ENCODE assay signal across 26 mouse cellular contexts in genomic region chr16:67698619-67699018, GRCm38 (mm10).
DNase-seq lines count a peak whose midpoint lies in the region; ATAC-seq and TF ChIP-seq lines count a peak whose summit lies in the region.
"Had no signal": no experiment of that assay in that cellular context is flagged by ENCODE, and none has a peak within 500 bp of the region (broad histone marks: within the 10 kb centered on the region; RNA-seq: fewer than 3 reads in every experiment).

No protein-coding gene starts in this region.

- TF ChIP-seq CTCF in lung, adult 2 months (IDR thresholded peaks at IDR 0.05; ENCODE audit: insufficient read depth, low read length): no peak
- TF ChIP-seq CTCF in lung, postnatal 0 days (IDR thresholded peaks at IDR 0.05): no peak

- H3K9me3 ChIP-seq in lung, embryonic 15.5 days: no peaks in the 10 kb centered on the region
- no peaks in the 10 kb centered on the region for H3K9me3 ChIP-seq in lung, postnatal 0 days (ENCODE audit: low read length)
- H3K9me3 ChIP-seq in kidney, embryonic 14.5 days (ENCODE audit: control insufficient read depth, low read length): no peaks in the 10 kb centered on the region
- H3K9me3 ChIP-seq: embryonic facial prominence, embryonic 10.5 days; embryonic facial prominence, embryonic 12.5 days; forebrain, embryonic 13.5 days; forebrain, embryonic 15.5 days; G1E had no signal

- DNase-seq in lung, adult 2 months: no peak
- DNase-seq in lung, postnatal 0 days (ENCODE audit: low spot score): peak; percentile 32
- DNase-seq in lung, postnatal 10 days: no peak
- DNase-seq in 416B (ENCODE audit: low read depth): peak; percentile 54
- DNase-seq in lung, postnatal 25 days (ENCODE audit: low spot score): peak; percentile 19
- DNase-seq in urinary bladder, adult 18-20 months (ENCODE audit: low spot score in 2 of 2): no peak
- DNase-seq: adrenal gland, adult 8-10 months; adrenal gland, postnatal 14 days; adrenal gland, postnatal 36 days; B cell, adult 2 months; cerebellum, adult 11-12 months; cerebellum, adult 2 months; cerebellum, adult 9-10 months; cerebellum, postnatal 10 days; cerebellum, postnatal 25 days had no signal

- no peak for TF ChIP-seq POLR2A in lung, adult 2 months (IDR thresholded peaks at IDR 0.05; ENCODE audit: borderline replicate concordance, extremely low read depth, low read depth, low read length)

- 0 out of 2 replicates have a peak overlapping the region, but pooled peaks have one; percentile 24 for H3K27ac ChIP-seq in lung, embryonic 15.5 days
- no peak overlapping the region for H3K27ac ChIP-seq in lung, postnatal 0 days (ENCODE audit: low read length)
- no peak overlapping the region for H3K27ac ChIP-seq in kidney, embryonic 14.5 days (ENCODE audit: low read depth, low read length)
- H3K27ac ChIP-seq: embryonic facial prominence, embryonic 10.5 days; embryonic facial prominence, embryonic 12.5 days; forebrain, embryonic 13.5 days; forebrain, embryonic 15.5 days had no signal

- no peak overlapping the region for H3K9ac ChIP-seq in lung, embryonic 15.5 days
- H3K9ac ChIP-seq in lung, postnatal 0 days (replicated peaks; ENCODE audit: low read depth): no peak overlapping the region
- no peak overlapping the region for H3K9ac ChIP-seq in kidney, embryonic 14.5 days (ENCODE audit: low read depth, low read length)
- H3K9ac ChIP-seq: embryonic facial prominence, embryonic 12.5 days; forebrain, embryonic 13.5 days; forebrain, embryonic 15.5 days had no signal

- peak; percentile 75; the same call in 1 of the 2 replicates for ATAC-seq in lung, embryonic 15.5 days (ENCODE audit: borderline replicate concordance, extremely low read depth, low FRiP score, low TSS enrichment)
- ATAC-seq in lung, postnatal 0 days: peak; percentile 65
- no peak for ATAC-seq in kidney, embryonic 14.5 days (ENCODE audit: low FRiP score, low TSS enrichment)
- ATAC-seq: activated CD4-positive, CD25-positive, alpha-beta regulatory T cell, adult 4 months; CD4-positive, CD25-positive, alpha-beta regulatory T cell, adult 4 months; forebrain, embryonic 13.5 days; forebrain, embryonic 15.5 days; Patski had no signal

- H3K4me2 ChIP-seq in lung, embryonic 15.5 days: no peak overlapping the region
- H3K4me2 ChIP-seq in lung, postnatal 0 days (replicated peaks; ENCODE audit: low read depth, low read length): no peak overlapping the region
- H3K4me2 ChIP-seq in kidney, embryonic 14.5 days (replicated peaks; ENCODE audit: low read depth, low read length): no peak overlapping the region
- H3K4me2 ChIP-seq: embryonic facial prominence, embryonic 12.5 days; forebrain, embryonic 13.5 days; forebrain, embryonic 15.5 days had no signal

- 46% methylated on average over 3 of the region's 3 CpGs for WGBS in lung, embryonic 15.5 days
- WGBS in lung, adult 2 months: 37% methylated on average over 3 of the region's 3 CpGs
- WGBS in lung, postnatal 0 days: 33% methylated on average over 3 of the region's 3 CpGs
- WGBS in kidney, embryonic 14.5 days: 66% methylated on average over 3 of the region's 3 CpGs

- no peak overlapping the region for H3K4me3 ChIP-seq in lung, embryonic 15.5 days
- H3K4me3 ChIP-seq in lung, adult 2 months (replicated peaks; ENCODE audit: extremely low read depth, low read depth, low read length): no peak overlapping the region
- H3K4me3 ChIP-seq in lung, postnatal 0 days (ENCODE audit: low read depth, low read length): no peak overlapping the region
- no peak overlapping the region for H3K4me3 ChIP-seq in kidney, embryonic 14.5 days (ENCODE audit: low read length)
- H3K4me3 ChIP-seq: embryonic facial prominence, embryonic 10.5 days; embryonic facial prominence, embryonic 12.5 days; forebrain, embryonic 13.5 days; forebrain, embryonic 15.5 days had no signal

- no peaks in the 10 kb centered on the region for H3K27me3 ChIP-seq in lung, embryonic 15.5 days
- no peaks in the 10 kb centered on the region for H3K27me3 ChIP-seq in lung, postnatal 0 days (replicated peaks; ENCODE audit: insufficient read depth, low read length)
- no peaks in the 10 kb centered on the region for H3K27me3 ChIP-seq in kidney, embryonic 14.5 days (ENCODE audit: control insufficient read depth, insufficient read depth, low read length)
- H3K27me3 ChIP-seq: CH12.LX; embryonic facial prominence, embryonic 12.5 days; forebrain, embryonic 13.5 days; forebrain, embryonic 15.5 days had no signal

- no peaks in the 10 kb centered on the region for H3K4me1 ChIP-seq in lung, embryonic 15.5 days
- H3K4me1 ChIP-seq in lung, adult 2 months (ENCODE audit: control insufficient read depth, insufficient read depth, low read length): no peaks in the 10 kb centered on the region
- H3K4me1 ChIP-seq in lung, postnatal 0 days (ENCODE audit: insufficient read depth, low read depth, low read length): no peaks in the 10 kb centered on the region
- no peaks in the 10 kb centered on the region for H3K4me1 ChIP-seq in kidney, embryonic 14.5 days (ENCODE audit: control insufficient read depth, insufficient read depth, low read length)
- H3K4me1 ChIP-seq: embryonic facial prominence, embryonic 10.5 days; embryonic facial prominence, embryonic 12.5 days; forebrain, embryonic 13.5 days; forebrain, embryonic 15.5 days had no signal

- no peak for TF ChIP-seq EP300 in lung, postnatal 0 days (IDR thresholded peaks at IDR 0.05)

- no peaks in the 10 kb centered on the region for H3K36me3 ChIP-seq in lung, embryonic 15.5 days
- no peaks in the 10 kb centered on the region for H3K36me3 ChIP-seq in lung, postnatal 0 days (ENCODE audit: insufficient read depth, low read length)
- no peaks in the 10 kb centered on the region for H3K36me3 ChIP-seq in kidney, embryonic 14.5 days (ENCODE audit: control insufficient read depth, insufficient read depth, low read length)
- H3K36me3 ChIP-seq: embryonic facial prominence, embryonic 10.5 days; embryonic facial prominence, embryonic 12.5 days; forebrain, embryonic 15.5 days; G1E had no signal

Comparison
In these comparisons a context has a peak if more than half of its experiments do, and no peak if none do; other contexts are left out.
1. DNase-seq: peak in lung, postnatal 0 days (single experiment), 416B (single experiment) and lung, postnatal 25 days (single experiment); none in lung, adult 2 months (single experiment), lung, postnatal 10 days (single experiment) and urinary bladder, adult 18-20 months (0 of 2).